Mouse (Mus musculus) central nervous system, embryonic 18 days (tissue): ENCODE results near the gene Iqcf3. TPM values are rescaled to one million over a fixed set of nuclear protein-coding genes. Genes with fewer than 3 reads are reported as not detected.

Source experiments
- polyA plus RNA-seq: library from polyadenylated mRNA; depleted of rRNA; stranded (reverse); fragments of >200 nt; gene quantifications from 2 replicates; pipeline ENCODE4 v1.2.3, GENCODE M21; 2012; rRNA removed

Iqcf3 gene
- not detected in 2 replicates for polyA plus RNA-seq

DNA sequence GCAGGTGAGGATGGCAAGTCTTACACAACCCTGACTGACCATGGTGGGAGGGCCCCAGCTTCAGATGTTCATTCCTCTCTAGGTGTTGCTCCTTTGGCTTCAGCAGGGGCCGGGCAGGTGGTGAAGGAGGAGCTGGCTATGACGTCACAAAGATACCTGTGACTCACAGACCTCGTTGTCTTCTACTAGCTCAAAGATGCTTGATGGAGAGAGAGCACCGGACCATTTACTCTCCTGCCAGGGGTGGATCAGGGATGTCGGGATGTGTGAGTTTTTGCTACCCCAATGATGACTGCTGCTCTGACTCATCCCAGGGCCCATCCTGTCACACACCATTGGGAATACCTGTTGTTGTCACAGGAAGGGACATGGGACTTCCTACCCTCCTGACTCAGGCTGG, at the start of gene Iqcf3:
Iqcf3 (minus strand) TSS at position 101 of the 400 bp plus-strand sequence.

DNA sequence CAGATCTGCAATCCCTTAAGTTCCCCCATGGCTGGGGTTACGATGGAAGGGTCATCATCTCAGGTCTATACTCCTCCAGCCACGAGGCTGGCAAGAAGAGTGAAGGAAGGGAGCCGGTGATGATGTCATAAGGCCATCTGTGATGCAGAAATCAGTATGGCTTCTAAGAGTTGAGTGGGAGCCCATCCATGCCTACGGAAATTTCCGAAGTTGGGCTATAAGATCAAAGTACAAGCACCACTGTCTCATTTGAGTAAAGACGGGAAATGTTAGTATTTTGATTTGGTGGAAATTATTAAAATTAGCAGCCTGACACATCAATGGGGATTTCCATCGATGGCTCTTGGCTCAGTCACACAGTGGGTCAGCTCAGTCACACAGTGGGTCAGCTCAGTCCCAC, 9.5 kb upstream of the Iqcf3 start, which contains the start of gene Iqcf4:
Iqcf4 (minus strand) TSS at position 101 of the 400 bp plus-strand sequence.

DNA sequence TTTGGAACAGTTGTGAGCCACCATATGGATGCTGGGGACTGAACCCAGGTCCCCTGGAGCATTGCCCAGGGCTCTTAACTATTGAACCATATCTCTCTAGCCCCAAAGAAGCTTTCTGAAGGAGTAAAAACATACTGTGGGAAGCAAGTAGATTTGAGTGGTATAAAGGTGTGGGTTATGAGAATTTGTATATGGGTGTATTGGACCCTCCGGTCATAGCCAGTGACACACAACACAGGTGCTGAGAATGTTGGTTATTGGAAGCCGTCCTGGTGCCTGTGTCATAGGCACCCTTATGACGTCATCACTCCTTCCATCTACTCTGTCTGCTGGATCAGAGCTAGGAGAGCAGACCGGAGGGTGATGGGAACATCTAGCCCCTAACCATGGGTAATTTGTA, 47.2 kb downstream of the Iqcf3 start, which contains the start of gene Iqcf5:
Iqcf5 (plus strand) TSS at position 301 of the 400 bp plus-strand sequence.

DNA sequence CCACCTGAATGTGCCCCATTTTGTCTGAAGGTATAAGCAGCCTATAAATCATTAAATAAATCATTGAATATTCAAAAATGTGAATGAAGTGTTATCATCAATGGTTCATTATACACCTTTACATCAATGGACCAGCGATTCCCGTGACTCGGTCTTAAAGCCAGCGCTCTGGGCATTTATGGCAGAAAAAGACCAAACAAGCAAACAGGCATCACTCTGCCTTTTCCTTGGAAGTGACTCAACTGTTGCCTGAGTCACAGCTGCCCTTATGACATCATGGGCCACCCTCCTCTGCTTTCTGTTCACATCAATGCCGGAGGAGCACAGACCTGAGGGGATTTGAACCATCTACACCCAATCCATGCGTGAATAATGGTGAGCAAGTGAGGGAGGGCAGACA, 61.8 kb downstream of the Iqcf3 start, which contains the start of gene Iqcf1:
Iqcf1 (plus strand) TSS at position 301 of the 400 bp plus-strand sequence.

DNA sequence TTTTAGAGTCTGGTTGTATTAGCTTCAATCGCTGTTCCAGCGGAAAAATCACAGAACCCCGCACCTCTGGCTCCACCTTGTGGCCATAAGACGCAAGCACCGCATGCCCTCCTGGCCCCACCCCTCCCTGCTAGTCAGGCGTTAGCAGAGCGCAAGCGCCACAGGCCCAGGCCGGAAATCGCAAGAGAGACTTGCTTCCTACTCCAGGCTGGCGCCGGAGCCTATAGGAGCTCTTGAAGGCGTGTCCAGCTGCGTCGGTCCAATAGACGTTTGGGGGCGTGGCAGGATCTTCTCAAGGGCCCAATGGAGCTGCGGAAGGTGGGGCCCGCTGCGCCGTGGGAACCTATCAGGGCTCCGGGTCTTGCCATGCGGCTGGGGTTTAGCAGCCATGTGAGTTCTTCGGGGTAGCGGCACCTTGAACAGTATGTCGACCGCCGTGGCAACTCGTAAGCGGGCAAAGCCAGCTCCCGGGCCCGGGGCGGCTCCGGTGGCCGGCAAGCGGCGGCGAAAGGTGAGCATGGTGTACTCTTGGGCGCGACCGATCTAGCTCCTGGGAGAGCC, 84.4 kb downstream of the Iqcf3 start, which contains the start of gene Parp3:
Parp3 (minus strand) TSS at position 26 of the 561 bp plus-strand sequence.

DNA sequence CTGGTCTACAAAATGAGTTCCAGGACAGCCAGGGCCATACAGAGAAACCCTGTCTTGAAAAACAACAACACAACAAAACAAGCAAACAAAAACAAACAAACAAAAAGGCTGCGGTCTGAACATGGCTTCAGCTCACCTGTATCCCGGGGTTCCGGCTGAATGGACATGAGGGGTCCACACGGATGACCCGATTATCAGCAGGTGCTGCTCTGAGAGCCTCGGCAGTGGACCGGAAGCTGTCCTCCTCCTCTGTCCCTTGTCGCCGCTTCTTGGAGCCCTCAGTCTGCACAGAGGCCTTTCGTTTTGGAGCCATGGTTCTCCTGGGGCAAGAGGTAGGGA, 85.8 kb downstream of the Iqcf3 start, which contains the start of gene Rrp9:
Rrp9 (plus strand) TSS at position 301 of the 339 bp plus-strand sequence.

DNA sequence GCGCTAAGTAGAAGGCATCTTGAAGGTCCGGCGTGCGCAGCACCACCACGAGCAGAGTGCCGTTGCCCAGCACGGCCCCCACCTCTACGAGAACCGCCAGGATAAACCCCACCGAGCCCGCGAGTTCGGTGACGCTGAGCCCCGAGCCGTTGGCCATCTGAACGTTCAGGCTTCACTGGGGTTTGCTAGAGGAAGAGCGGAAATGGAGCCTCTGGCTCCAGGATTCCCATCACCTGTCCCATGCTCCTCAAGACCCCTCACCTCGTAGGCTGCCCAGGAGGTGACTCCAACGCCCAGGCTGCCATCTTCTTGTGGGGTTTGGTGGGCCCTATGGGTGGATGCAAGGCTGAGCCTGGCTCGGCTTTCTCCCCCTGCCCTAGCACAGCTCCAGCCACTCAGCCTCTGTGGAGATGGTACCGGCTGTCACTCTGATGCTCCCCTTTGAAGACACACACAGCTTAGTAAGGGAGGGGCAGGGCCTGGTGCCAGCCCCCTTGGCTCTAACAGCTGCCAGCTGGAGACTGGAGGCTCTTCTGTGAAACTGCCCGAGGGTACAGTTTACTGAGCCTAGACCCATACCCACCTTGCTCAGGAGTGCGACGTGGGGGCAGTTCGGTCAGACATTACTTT, 95.7 kb downstream of the Iqcf3 start, which contains the start of gene Gpr62:
Gpr62 (minus strand) TSS at position 368 of the 630 bp plus-strand sequence.

DNA sequence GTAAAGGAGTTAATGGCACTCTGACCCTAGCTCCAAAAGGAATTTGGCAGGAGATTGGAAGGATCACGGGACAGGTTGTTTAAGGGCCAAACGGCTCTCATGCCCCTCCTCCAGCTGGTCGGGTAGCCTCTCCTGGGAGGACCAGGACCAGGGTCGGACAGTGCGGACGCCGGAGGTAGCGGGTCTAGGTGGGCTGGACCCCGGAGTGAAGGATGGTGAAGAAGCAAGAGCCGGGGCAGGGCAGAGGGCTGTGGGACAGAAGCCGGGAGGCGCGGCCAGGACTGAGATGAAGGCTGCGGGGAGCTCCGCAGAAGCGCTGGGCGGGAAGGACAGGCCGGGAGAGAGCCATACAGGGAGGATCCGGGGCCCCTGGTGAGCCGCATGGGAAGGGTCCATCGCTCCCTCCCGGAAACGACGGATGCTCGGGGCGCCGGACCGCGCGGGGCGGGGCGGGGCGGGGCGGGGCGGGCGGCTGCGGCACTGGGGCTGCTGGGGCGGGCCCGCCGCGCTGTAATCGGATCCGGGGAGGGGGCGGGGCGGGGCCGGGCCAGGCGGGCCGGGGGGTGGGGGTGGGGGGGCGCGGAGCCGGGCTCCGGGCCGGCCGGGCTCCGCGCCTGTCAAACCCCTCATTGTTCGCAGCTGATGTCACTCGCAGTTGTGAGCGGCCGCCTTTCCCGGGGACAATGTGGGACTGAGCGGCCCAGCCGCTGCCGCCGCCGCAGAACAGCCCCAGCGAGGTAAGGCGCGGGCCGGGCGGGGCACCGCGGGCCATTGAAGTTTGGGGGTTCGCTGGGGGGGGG, 108.0 kb downstream of the Iqcf3 start, which contains the start of gene Pcbp4:
Pcbp4 (plus strand) TSS at position 21 of the 800 bp plus-strand sequence.

Other genes with a start within 250 kb of the Iqcf3 start
- 43.2 and 43.9 TPM in 2 replicates for gene Dusp7, start 193.0 kb downstream of the Iqcf3 start, polyA plus RNA-seq
- 797 and 834 TPM in 2 replicates for gene Rpl29, start 132.2 kb downstream of the Iqcf3 start, polyA plus RNA-seq
- gene Acy1, start 123.3 kb downstream of the Iqcf3 start, polyA plus RNA-seq = 11.7 and 12.7 TPM in 2 replicates
- 21.1 and 21.6 TPM in 2 replicates for gene Abhd14b, start 114.2 kb downstream of the Iqcf3 start, polyA plus RNA-seq
- 92.3 and 95.3 TPM in 2 replicates for gene Abhd14a, start 114.0 kb downstream of the Iqcf3 start, polyA plus RNA-seq
- gene Pcbp4, start 108.3 kb downstream of the Iqcf3 start, polyA plus RNA-seq = 529 and 536 TPM in 2 replicates
- 0.70 and 0.74 TPM in 2 replicates for gene Gpr62, start 95.7 kb downstream of the Iqcf3 start, polyA plus RNA-seq
- 55.4 and 57.4 TPM in 2 replicates for gene Rrp9, start 85.7 kb downstream of the Iqcf3 start, polyA plus RNA-seq
- gene Parp3, start 84.7 kb downstream of the Iqcf3 start, polyA plus RNA-seq = 1.8 and 2.3 TPM in 2 replicates
- gene Iqcf1, start 61.7 kb downstream of the Iqcf3 start, polyA plus RNA-seq = not detected in 2 replicates
- gene Iqcf5, start 47.1 kb downstream of the Iqcf3 start, polyA plus RNA-seq = 0.24 TPM in 1 of 2 replicates, not detected in the other
- gene Iqcf4, start 9.4 kb upstream of the Iqcf3 start, polyA plus RNA-seq = not detected in 2 replicates
- not detected in 2 replicates for gene Iqcf6, start 65.0 kb upstream of the Iqcf3 start, polyA plus RNA-seq
- gene Grm2, start 94.5 kb upstream of the Iqcf3 start, polyA plus RNA-seq = 19.3 and 22.2 TPM in 2 replicates
- 69.3 and 72.1 TPM in 2 replicates for gene Tex264, start 124.3 kb upstream of the Iqcf3 start, polyA plus RNA-seq
- gene Rad54l2, start 227.6 kb upstream of the Iqcf3 start, polyA plus RNA-seq = 9.5 and 10.3 TPM in 2 replicates